Comparison of ENCODE assay signal across 11 mouse cellular contexts in genomic region chr7:84115385-84115784, GRCm38 (mm10). TPM values are rescaled to one million over a fixed set of nuclear protein-coding genes. Genes with fewer than 3 reads are reported as not detected.
A peak's percentile ranks its signal among the peaks of the same experiment; 100 is the strongest.
DNase-seq lines count a peak whose midpoint lies in the region; ATAC-seq and TF ChIP-seq lines count a peak whose summit lies in the region.
"Had no signal": no experiment of that assay in that cellular context is flagged by ENCODE, and none has a peak within 500 bp of the region (broad histone marks: within the 10 kb centered on the region; RNA-seq: fewer than 3 reads in every experiment).

No protein-coding gene starts in this region.

- H3K4me2 ChIP-seq in forebrain, postnatal 0 days (ENCODE audit: low read depth): no peak overlapping the region
- no peak overlapping the region for H3K4me2 ChIP-seq in forebrain, embryonic 14.5 days (ENCODE audit: low read length)
- H3K4me2 ChIP-seq in neural tube, embryonic 15.5 days: no peak overlapping the region
- H3K4me2 ChIP-seq: forebrain, embryonic 12.5 days; heart, embryonic 15.5 days; limb, embryonic 13.5 days had no signal

- peaks cover 9% of the 10 kb centered on the region; the same call in 1 of the 2 replicates for H3K4me1 ChIP-seq in forebrain, postnatal 0 days (ENCODE audit: insufficient read depth)
- H3K4me1 ChIP-seq in forebrain, embryonic 14.5 days (ENCODE audit: control insufficient read depth, insufficient read depth, low read length): peaks cover 31% of the 10 kb centered on the region
- H3K4me1 ChIP-seq in lung, adult 2 months (ENCODE audit: control insufficient read depth, insufficient read depth, low read length): peaks cover 42% of the 10 kb centered on the region
- peaks cover 70% of the 10 kb centered on the region for H3K4me1 ChIP-seq in neural tube, embryonic 15.5 days

- peaks cover 5% of the 10 kb centered on the region; the same call in 1 of the 2 replicates for H3K36me3 ChIP-seq in forebrain, postnatal 0 days (ENCODE audit: insufficient read depth)
- peaks cover 14% of the 10 kb centered on the region; the same call in 1 of the 2 replicates for H3K36me3 ChIP-seq in forebrain, embryonic 14.5 days (ENCODE audit: control insufficient read depth, insufficient read depth, low read length)
- H3K36me3 ChIP-seq in neural tube, embryonic 15.5 days: peaks cover 6% of the 10 kb centered on the region; the same call in 1 of the 2 replicates

- peak; percentile 40; the same call in 1 of the 2 replicates for TF ChIP-seq CTCF in forebrain, postnatal 0 days (IDR thresholded peaks at IDR 0.05; ENCODE audit: low read depth)
- peak; percentile 20; the same call in 1 of the 2 replicates for TF ChIP-seq CTCF in lung, adult 2 months (IDR thresholded peaks at IDR 0.05; ENCODE audit: insufficient read depth, low read length)

- H3K27ac ChIP-seq in forebrain, postnatal 0 days (ENCODE audit: low read depth, low read length): no peak overlapping the region
- H3K27ac ChIP-seq in forebrain, embryonic 14.5 days (ENCODE audit: low read depth, low read length): no peak overlapping the region
- H3K27ac ChIP-seq in neural tube, embryonic 15.5 days (replicated peaks): no peak overlapping the region
- H3K27ac ChIP-seq: forebrain, embryonic 12.5 days; heart, embryonic 15.5 days; limb, embryonic 13.5 days had no signal

- peak; percentile 28 for ATAC-seq in forebrain, postnatal 0 days
- no peak for ATAC-seq in forebrain, embryonic 14.5 days
- ATAC-seq in hematopoietic stem cell, adult 5-6 weeks (replicated peaks in 1 of 2; ENCODE audit: insufficient read depth in 1 of 2, low FRiP score in 2 of 2, low TSS enrichment in 1 of 2, low read depth in 1 of 2, poor library complexity in 2 of 2, severe bottlenecking in 2 of 2): peak; percentile 30 to 69
- no peak for ATAC-seq in neural tube, embryonic 15.5 days (ENCODE audit: low FRiP score)

- no peak for TF ChIP-seq POLR2A in lung, adult 2 months (IDR thresholded peaks at IDR 0.05; ENCODE audit: borderline replicate concordance, extremely low read depth, low read depth, low read length)

- H3K9ac ChIP-seq in forebrain, postnatal 0 days: no peak overlapping the region
- no peak overlapping the region for H3K9ac ChIP-seq in forebrain, embryonic 14.5 days (ENCODE audit: low read length)
- H3K9ac ChIP-seq in neural tube, embryonic 15.5 days (replicated peaks): no peak overlapping the region
- H3K9ac ChIP-seq: forebrain, embryonic 12.5 days; heart, embryonic 15.5 days; limb, embryonic 13.5 days had no signal

- WGBS in forebrain, postnatal 0 days: 64% methylated on average over 2 of the region's 2 CpGs
- WGBS in forebrain, embryonic 14.5 days: 89% methylated on average over 2 of the region's 2 CpGs
- WGBS in lung, adult 2 months: 37% methylated on average over 2 of the region's 2 CpGs
- 76% methylated on average over 2 of the region's 2 CpGs for WGBS in neural tube, embryonic 15.5 days

- H3K4me3 ChIP-seq in forebrain, postnatal 0 days (ENCODE audit: low read depth, low read length): no peak overlapping the region
- no peak overlapping the region for H3K4me3 ChIP-seq in forebrain, embryonic 14.5 days (ENCODE audit: low read depth, low read length)
- no peak overlapping the region for H3K4me3 ChIP-seq in lung, adult 2 months (replicated peaks; ENCODE audit: extremely low read depth, low read depth, low read length)
- H3K4me3 ChIP-seq in neural tube, embryonic 15.5 days (replicated peaks): no peak overlapping the region
- H3K4me3 ChIP-seq: forebrain, embryonic 12.5 days; heart, embryonic 15.5 days; limb, embryonic 13.5 days had no signal

- H3K27me3 ChIP-seq in forebrain, postnatal 0 days (ENCODE audit: insufficient read depth, low read length): no peaks in the 10 kb centered on the region
- H3K27me3 ChIP-seq in forebrain, embryonic 14.5 days (replicated peaks; ENCODE audit: control insufficient read depth, insufficient read depth, low read length): no peaks in the 10 kb centered on the region
- H3K27me3 ChIP-seq in neural tube, embryonic 15.5 days (replicated peaks): no peaks in the 10 kb centered on the region
- H3K27me3 ChIP-seq: forebrain, embryonic 12.5 days; heart, embryonic 15.5 days; limb, embryonic 13.5 days had no signal

- DNase-seq in forebrain, postnatal 0 days: peak; percentile 34
- DNase-seq in forebrain, embryonic 14.5 days (ENCODE audit: low spot score): no peak
- DNase-seq in lung, adult 2 months: no peak
- no peak for DNase-seq in lung, adult 18-20 months
- DNase-seq in thymus, postnatal 14 days: peak; percentile 74
- no peak for DNase-seq in left cerebral cortex, adult 9 months (ENCODE audit: low spot score in 2 of 2)

- no peaks in the 10 kb centered on the region for H3K9me3 ChIP-seq in forebrain, postnatal 0 days (ENCODE audit: low read length)
- H3K9me3 ChIP-seq in forebrain, embryonic 14.5 days (replicated peaks; ENCODE audit: control insufficient read depth, low read length): no peaks in the 10 kb centered on the region
- no peaks in the 10 kb centered on the region for H3K9me3 ChIP-seq in neural tube, embryonic 15.5 days (replicated peaks)
- H3K9me3 ChIP-seq: forebrain, embryonic 12.5 days; heart, embryonic 15.5 days; limb, embryonic 13.5 days had no signal

RNA-seq across cellular contexts. Expression of gene Cemip, which starts 29.1 kb away (rescaled TPM):
- 4.4 and 5.5 TPM in 2 replicates for total RNA-seq in forebrain, postnatal 0 days (2014; rRNA removed)
- polyA plus RNA-seq in forebrain, postnatal 0 days (2015; fragmentation: Nextera tagmentation; extraction: Ambion mirVana): 0.20 and 0.34 TPM in 2 replicates
- polyA plus RNA-seq in forebrain, embryonic 14.5 days (2014; fragmentation: Nextera tagmentation; extraction: Ambion mirVana): 0.42 and 0.61 TPM in 2 replicates
- 0.33 and 0.65 TPM in 2 replicates for polyA plus RNA-seq in lung, adult 2 months (2012; rRNA removed)
- not detected in 2 replicates for total RNA-seq in hematopoietic stem cell, adult 5-6 weeks (2017)
- 0.83 and 1.0 TPM in 2 replicates for polyA plus RNA-seq in neural tube, embryonic 15.5 days (2015; fragmentation: Nextera tagmentation; extraction: Ambion mirVana)

RNA-seq across cellular contexts. Expression of gene Abhd17c, which starts 36.3 kb away (rescaled TPM):
- 92.2 and 102 TPM in 2 replicates for total RNA-seq in forebrain, postnatal 0 days (2014; rRNA removed)
- polyA plus RNA-seq in forebrain, postnatal 0 days (2015; fragmentation: Nextera tagmentation; extraction: Ambion mirVana): 92.9 and 93.5 TPM in 2 replicates
- polyA plus RNA-seq in forebrain, embryonic 14.5 days (2014; fragmentation: Nextera tagmentation; extraction: Ambion mirVana): 20.7 and 20.9 TPM in 2 replicates
- polyA plus RNA-seq in lung, adult 2 months (2012; rRNA removed): 92.8 and 98.3 TPM in 2 replicates
- 11.9 and 15.8 TPM in 2 replicates for total RNA-seq in hematopoietic stem cell, adult 5-6 weeks (2017)
- polyA plus RNA-seq in neural tube, embryonic 15.5 days (2015; fragmentation: Nextera tagmentation; extraction: Ambion mirVana): 45.2 and 71.7 TPM in 2 replicates

Comparison
In these comparisons a context has a peak if more than half of its experiments do, and no peak if none do; other contexts are left out.
1. ATAC-seq: peak in forebrain, postnatal 0 days (single experiment) and hematopoietic stem cell, adult 5-6 weeks (2 of 2); none in forebrain, embryonic 14.5 days (single experiment) and neural tube, embryonic 15.5 days (single experiment).
2. DNase-seq: peak in forebrain, postnatal 0 days (single experiment) and thymus, postnatal 14 days (single experiment); none in forebrain, embryonic 14.5 days (single experiment), lung, adult 2 months (single experiment), lung, adult 18-20 months (0 of 2) and left cerebral cortex, adult 9 months (0 of 2).